Mouse (Mus musculus): Measurements from ENCODE around the gene Kcnf1. TPM values are rescaled to one million over a fixed set of nuclear protein-coding genes. Genes with fewer than 3 reads are reported as not detected.

Gene Kcnf1
- polyA plus RNA-seq, 1 experiment from 2014 or later: 0.26 TPM

Other genes starting within 250 kb of the Kcnf1 start
- 4.2 and 5.1 TPM in 2 replicates for gene Pqlc3, start 176.5 kb downstream of the Kcnf1 start, polyA plus RNA-seq (2014; fragmentation: Nextera tagmentation; extraction: Ambion mirVana)
- 0.64 and 0.66 TPM in 2 replicates for gene 2410004P03Rik, start 165.2 kb downstream of the Kcnf1 start, polyA plus RNA-seq (2014; fragmentation: Nextera tagmentation; extraction: Ambion mirVana)
- gene Pdia6, start 89.7 kb upstream of the Kcnf1 start, polyA plus RNA-seq (2014; fragmentation: Nextera tagmentation; extraction: Ambion mirVana): 445 and 545 TPM in 2 replicates
- 0.17 and 0.44 TPM in 2 replicates for gene Atp6v1c2, start 152.5 kb upstream of the Kcnf1 start, polyA plus RNA-seq (2014; fragmentation: Nextera tagmentation; extraction: Ambion mirVana)
- 15.9 and 18.6 TPM in 2 replicates for gene Nol10, start 171.6 kb upstream of the Kcnf1 start, polyA plus RNA-seq (2014; fragmentation: Nextera tagmentation; extraction: Ambion mirVana)